Mouse (Mus musculus) heart, embryonic 12.5 days (tissue): ENCODE data around the gene Sardh. TPM values are rescaled to one million over a fixed set of nuclear protein-coding genes. Genes with fewer than 3 reads are reported as not detected.

Experiments used
- ATAC-seq: fragments of 200-750 bp; cut with Nextera tagmentation; 2 replicates; pipeline ENCODE4 v1.8.0; 2017; ENCODE audit warnings: moderate TSS enrichment, moderate library complexity; ENCODE audit not compliant: insufficient number of reproducible peaks, low FRiP score
- H3K27ac ChIP-seq: fragments of 300-500 bp; sonication (generic); 2 replicates; pipeline ENCODE4 v1.5.1; 2016; ENCODE audit warnings: mild to moderate bottlenecking, moderate library complexity; ENCODE audit not compliant: poor library complexity, severe bottlenecking
- H3K27me3 ChIP-seq: fragments of 300-500 bp; sonication (generic); replicated peaks from 2 replicates; pipeline ENCODE4 v1.6.1; 2016; ENCODE audit warnings: mild to moderate bottlenecking, moderate library complexity
- H3K36me3 ChIP-seq: fragments of 300-500 bp; sonication (generic); 2 replicates; pipeline ENCODE4 v1.6.1; 2016; ENCODE audit warnings: mild to moderate bottlenecking, moderate library complexity
- H3K4me1 ChIP-seq: fragments of 300-500 bp; sonication (generic); replicated peaks from 2 replicates; pipeline ENCODE4 v1.6.1; 2016; ENCODE audit warnings: mild to moderate bottlenecking
- H3K4me2 ChIP-seq: fragments of 300-500 bp; sonication (generic); 2 replicates; pipeline ENCODE4 v1.6.1; 2016; ENCODE audit warnings: mild to moderate bottlenecking, moderate library complexity
- H3K4me3 ChIP-seq: fragments of 300-500 bp; sonication (generic); 2 replicates; pipeline ENCODE4 v1.5.1; 2016; ENCODE audit warnings: mild to moderate bottlenecking
- H3K9ac ChIP-seq: fragments of 300-500 bp; sonication (generic); 2 replicates; pipeline ENCODE4 v1.6.1; 2016; ENCODE audit warnings: mild to moderate bottlenecking, moderate library complexity
- H3K9me3 ChIP-seq: fragments of 300-500 bp; sonication (generic); replicated peaks from 2 replicates; pipeline ENCODE4 v1.6.1; 2016; ENCODE audit warnings: mild to moderate bottlenecking, moderate library complexity
- WGBS: fragments of 180-500 bp; shearing (Covaris S2); methylation state at CpG from one replicate; pipeline ENCODE4 v1.1.7; 2016; 5-methylcytosine and 5-hydroxymethylcytosine counted together
- polyA plus RNA-seq: library from polyadenylated mRNA; unstranded; fragments of >200 nt; fragmentation: Nextera tagmentation; extraction: Ambion mirVana; gene quantifications from 2 replicates; pipeline ENCODE4 v1.2.1, GENCODE M21; 2016

Gene Sardh
- polyA plus RNA-seq, 1 experiment from 2014 or later, result 22.5 TPM

GRCm38 (mm10) chr2:27265819-27266218 lies 17.7 kb upstream of the Sardh start:
- 77% methylated on average over 3 of the region's 3 CpGs for WGBS
- Histone ChIP-seq H3K36me3 (peaks cover 45% of the 10 kb centered on the region), H3K4me3 (no peak overlapping the region), H3K4me2 (no peak overlapping the region), H3K9me3 (no peaks in the 10 kb centered on the region), H3K9ac (no peak overlapping the region), H3K4me1 (peaks cover 18% of the 10 kb centered on the region), H3K27ac (no peak overlapping the region), H3K27me3 (no peaks in the 10 kb centered on the region)
- ATAC-seq, result no peak

- no peak overlapping the region for H3K9ac ChIP-seq
- no peak for ATAC-seq
- peaks cover 29% of the 10 kb centered on the region for H3K36me3 ChIP-seq
- H3K27ac ChIP-seq, result no peak overlapping the region
- 68% methylated on average over 4 of the region's 4 CpGs for WGBS
- no peaks in the 10 kb centered on the region for H3K27me3 ChIP-seq
- no peaks in the 10 kb centered on the region for H3K9me3 ChIP-seq
- H3K4me2 ChIP-seq, result no peak overlapping the region
- peaks cover 5% of the 10 kb centered on the region for H3K4me1 ChIP-seq
- no peak overlapping the region for H3K4me3 ChIP-seq
Observed at GRCm38 (mm10) chr2:27262984-27263383, 14.8 kb upstream of the Sardh start.

GRCm38 (mm10) chr2:27251434-27251833 lies 3.3 kb upstream of the Sardh start:
- Histone ChIP-seq H3K27me3 (0 out of 2 replicates have a peak, but pooled peaks cover 2% of the 10 kb centered on the region), H3K9me3 (no peaks in the 10 kb centered on the region), H3K4me2 (no peak overlapping the region), H3K36me3 (no peaks in the 10 kb centered on the region), H3K9ac (no peak overlapping the region), H3K4me1 (peaks cover 23% of the 10 kb centered on the region), H3K27ac (no peak overlapping the region), H3K4me3 (no peak overlapping the region)
- ATAC-seq, result no peak

GRCm38 (mm10) chr2:27247487-27247863 lies 662 bp downstream of the Sardh start:
- Histone ChIP-seq H3K4me2 (peak overlapping the region; percentile 61), H3K9ac (no peak overlapping the region)
- peak; percentile 58 for ATAC-seq

GRCm38 (mm10) chr2:27246712-27247486 lies 1.2 kb downstream of the Sardh start:
- H3K9ac ChIP-seq, result peak overlapping the region; percentile 61
- peak; percentile 90 for ATAC-seq
- no peaks in the 10 kb centered on the region for H3K36me3 ChIP-seq
- 28% methylated on average over 7 of the region's 7 CpGs for WGBS
- peaks cover 23% of the 10 kb centered on the region for H3K4me1 ChIP-seq
- H3K4me3 ChIP-seq, result peak overlapping the region; percentile 12
- H3K27me3 ChIP-seq, result 0 out of 2 replicates have a peak, but pooled peaks cover 3% of the 10 kb centered on the region
- H3K27ac ChIP-seq, result peak overlapping the region; percentile 82
- no peaks in the 10 kb centered on the region for H3K9me3 ChIP-seq
- peak overlapping the region; percentile 61 for H3K4me2 ChIP-seq

More at GRCm38 (mm10) chr2:27247487-27247863, 662 bp downstream of the Sardh start:
- H3K4me1 ChIP-seq, result peaks cover 23% of the 10 kb centered on the region
- H3K36me3 ChIP-seq, result no peaks in the 10 kb centered on the region
- H3K4me3 ChIP-seq, result no peak overlapping the region
- no peaks in the 10 kb centered on the region for H3K9me3 ChIP-seq
- 37% methylated on average over 2 of the region's 2 CpGs for WGBS
- H3K27me3 ChIP-seq, result 0 out of 2 replicates have a peak, but pooled peaks cover 3% of the 10 kb centered on the region
- H3K27ac ChIP-seq, result peak overlapping the region; percentile 82

- H3K9me3 ChIP-seq, result no peaks in the 10 kb centered on the region
- no peaks in the 10 kb centered on the region for H3K36me3 ChIP-seq
- peak overlapping the region; percentile 61 for H3K4me2 ChIP-seq
- no peak overlapping the region for H3K4me3 ChIP-seq
- no peak overlapping the region for H3K9ac ChIP-seq
- 0 out of 2 replicates have a peak, but pooled peaks cover 3% of the 10 kb centered on the region for H3K27me3 ChIP-seq
- WGBS, result 66% methylated on average over 7 of the region's 7 CpGs
- ATAC-seq, result no peak
- H3K4me1 ChIP-seq, result peaks cover 23% of the 10 kb centered on the region
- H3K27ac ChIP-seq, result no peak overlapping the region
Observed at GRCm38 (mm10) chr2:27245947-27246346, 2.2 kb downstream of the Sardh start.

- no peaks in the 10 kb centered on the region; the same call in 1 of the 2 replicates for H3K36me3 ChIP-seq
- no peak overlapping the region for H3K4me3 ChIP-seq
- ATAC-seq, result no peak
- H3K4me1 ChIP-seq, result peaks cover 11% of the 10 kb centered on the region
- H3K27me3 ChIP-seq, result peaks cover 8% of the 10 kb centered on the region; the same call in 1 of the 2 replicates
- no peak overlapping the region for H3K9ac ChIP-seq
- H3K27ac ChIP-seq, result no peak overlapping the region
- H3K4me2 ChIP-seq, result no peak overlapping the region
- WGBS, result 21% methylated on average over 4 of the region's 4 CpGs
- no peaks in the 10 kb centered on the region for H3K9me3 ChIP-seq
Observed at GRCm38 (mm10) chr2:27237342-27237741, 10.8 kb downstream of the Sardh start.

- ATAC-seq, result peak; percentile 38; the same call in 1 of the 2 replicates
- Histone ChIP-seq H3K9ac (no peak overlapping the region), H3K27me3 (peaks cover 8% of the 10 kb centered on the region; the same call in 1 of the 2 replicates), H3K9me3 (no peaks in the 10 kb centered on the region), H3K4me3 (no peak overlapping the region), H3K4me1 (peaks cover 20% of the 10 kb centered on the region), H3K27ac (no peak overlapping the region), H3K4me2 (no peak overlapping the region), H3K36me3 (peaks cover 2% of the 10 kb centered on the region; the same call in 1 of the 2 replicates)
- 13% methylated on average over 3 of the region's 3 CpGs for WGBS
Observed at GRCm38 (mm10) chr2:27235729-27236128, 12.4 kb downstream of the Sardh start.

GRCm38 (mm10) chr2:27232376-27232775 lies 15.8 kb downstream of the Sardh start:
- no peaks in the 10 kb centered on the region for H3K9me3 ChIP-seq
- H3K27me3 ChIP-seq, result peaks cover 8% of the 10 kb centered on the region; the same call in 1 of the 2 replicates
- H3K9ac ChIP-seq, result no peak overlapping the region
- 4% methylated on average over 7 of the region's 7 CpGs for WGBS
- no peak overlapping the region for H3K4me3 ChIP-seq
- peak overlapping the region; percentile 3; the same call in 1 of the 2 replicates for H3K4me2 ChIP-seq
- H3K27ac ChIP-seq, result peak overlapping the region; percentile 59
- peaks cover 20% of the 10 kb centered on the region for H3K4me1 ChIP-seq
- ATAC-seq, result peak; percentile 38; the same call in 1 of the 2 replicates
- peaks cover 17% of the 10 kb centered on the region for H3K36me3 ChIP-seq

- Histone ChIP-seq H3K9me3 (no peaks in the 10 kb centered on the region), H3K4me2 (no peak overlapping the region), H3K4me1 (peaks cover 32% of the 10 kb centered on the region), H3K36me3 (peaks cover 28% of the 10 kb centered on the region), H3K4me3 (no peak overlapping the region), H3K9ac (no peak overlapping the region), H3K27ac (no peak overlapping the region), H3K27me3 (no peaks in the 10 kb centered on the region)
- 85% methylated on average over 2 of the region's 2 CpGs for WGBS
- ATAC-seq, result no peak
Observed at GRCm38 (mm10) chr2:27229481-27230105, 18.5 kb downstream of the Sardh start.

GRCm38 (mm10) chr2:27228809-27229480 lies 19.2 kb downstream of the Sardh start:
- no peak overlapping the region for H3K4me2 ChIP-seq
- ATAC-seq, result no peak
- no peak overlapping the region for H3K27ac ChIP-seq
- H3K4me3 ChIP-seq, result no peak overlapping the region
- no peaks in the 10 kb centered on the region for H3K9me3 ChIP-seq
- WGBS, result 65% methylated on average over 5 of the region's 5 CpGs
- no peaks in the 10 kb centered on the region for H3K27me3 ChIP-seq
- no peak overlapping the region for H3K9ac ChIP-seq
- peaks cover 28% of the 10 kb centered on the region for H3K36me3 ChIP-seq
- H3K4me1 ChIP-seq, result peaks cover 32% of the 10 kb centered on the region
